Mouse (Mus musculus): ENCODE measurements around the gene Srd5a1. TPM values are rescaled to one million over a fixed set of nuclear protein-coding genes. Genes with fewer than 3 reads are reported as not detected.

The Srd5a1 gene
- polyA plus RNA-seq, 1 experiment from 2014 or later, result 8.2 TPM

GRCm38 (mm10) chr13:69528531-69528930 is 82.7 kb downstream of the Srd5a1 start:
- H3K9me3 ChIP-seq, result no peaks in the 10 kb centered on the region
- H3K36me3 ChIP-seq, result peaks cover 16% of the 10 kb centered on the region
- 56% methylated on average over 7 of the region's 7 CpGs for WGBS
- ATAC-seq (ENCODE audit: extremely low read depth, insufficient number of reproducible peaks, low FRiP score, low TSS enrichment), result no peak
- no peak overlapping the region for H3K27ac ChIP-seq (replicated peaks)
- no peak overlapping the region for H3K4me3 ChIP-seq
- no peak overlapping the region for H3K9ac ChIP-seq
- no peaks in the 10 kb centered on the region for H3K27me3 ChIP-seq (replicated peaks)
- H3K4me2 ChIP-seq, result no peak overlapping the region
- peaks cover 93% of the 10 kb centered on the region for H3K4me1 ChIP-seq

- H3K27ac ChIP-seq (replicated peaks), result no peak overlapping the region
- no peak for ATAC-seq (ENCODE audit: extremely low read depth, insufficient number of reproducible peaks, low FRiP score, low TSS enrichment)
- H3K4me1 ChIP-seq, result peaks cover 96% of the 10 kb centered on the region
- H3K9me3 ChIP-seq, result no peaks in the 10 kb centered on the region
- 74% methylated on average over 4 of the region's 4 CpGs for WGBS
- no peaks in the 10 kb centered on the region for H3K27me3 ChIP-seq (replicated peaks)
- H3K36me3 ChIP-seq, result peaks cover 16% of the 10 kb centered on the region
- 0 out of 2 replicates have a peak overlapping the region, but pooled peaks have one; percentile 1 for H3K4me2 ChIP-seq
- H3K9ac ChIP-seq, result no peak overlapping the region
- H3K4me3 ChIP-seq, result no peak overlapping the region
Measured at GRCm38 (mm10) chr13:69525867-69526266, 85.4 kb downstream of the Srd5a1 start.

- 0 out of 2 replicates have a peak, but pooled peaks cover 2% of the 10 kb centered on the region for H3K36me3 ChIP-seq
- no peak for ATAC-seq (ENCODE audit: extremely low read depth, insufficient number of reproducible peaks, low FRiP score, low TSS enrichment)
- no peak overlapping the region for H3K4me3 ChIP-seq
- H3K27me3 ChIP-seq (replicated peaks), result no peaks in the 10 kb centered on the region
- no peak overlapping the region for H3K4me2 ChIP-seq
- H3K9me3 ChIP-seq, result no peaks in the 10 kb centered on the region
- peaks cover 84% of the 10 kb centered on the region for H3K4me1 ChIP-seq
- H3K9ac ChIP-seq, result peak overlapping the region; percentile 20; the same call in 1 of the 2 replicates
- no peak overlapping the region for H3K27ac ChIP-seq (replicated peaks)
- 55% methylated on average over 2 of the region's 2 CpGs for WGBS
Measured at GRCm38 (mm10) chr13:69524158-69524530, 87.1 kb downstream of the Srd5a1 start.

Other genes with a start within 250 kb of the Srd5a1 start
- gene Nsun2, start 77.7 kb downstream of the Srd5a1 start, polyA plus RNA-seq (2015; fragmentation: Nextera tagmentation; extraction: Ambion mirVana), result 65.9 and 69.9 TPM in 2 replicates
- 2.7 and 3.2 TPM in 2 replicates for gene Tent4a, start 76.8 kb downstream of the Srd5a1 start, polyA plus RNA-seq (2015; fragmentation: Nextera tagmentation; extraction: Ambion mirVana)
- gene Ube2ql1, start 128.4 kb upstream of the Srd5a1 start, polyA plus RNA-seq (2015; fragmentation: Nextera tagmentation; extraction: Ambion mirVana), result 0.60 and 0.62 TPM in 2 replicates
- gene Med10, start 191.0 kb upstream of the Srd5a1 start, polyA plus RNA-seq (2015; fragmentation: Nextera tagmentation; extraction: Ambion mirVana), result 93.2 and 101 TPM in 2 replicates

All from heart, embryonic 13.5 days (tissue).